Mouse (Mus musculus) forebrain, embryonic 16.5 days (tissue): ENCODE measurements around the gene Rps8. TPM values are rescaled to one million over a fixed set of nuclear protein-coding genes. Genes with fewer than 3 reads are reported as not detected.

Experiments
- ATAC-seq: fragments of 200-750 bp; cut with Nextera tagmentation; 2 replicates; pipeline ENCODE4 v1.8.0; 2017; ENCODE audit warnings: mild to moderate bottlenecking, moderate library complexity
- H3K27ac ChIP-seq: fragments of 300-500 bp; sonication (generic); 2 replicates; pipeline ENCODE4 v1.5.1; 2014; ENCODE audit warnings: low read length, control low read depth
- H3K27me3 ChIP-seq: fragments of 300-500 bp; sonication (generic); replicated peaks from 2 replicates; pipeline ENCODE4 v1.6.1; 2014; ENCODE audit warnings: low read length; ENCODE audit not compliant: control insufficient read depth, insufficient read depth
- H3K36me3 ChIP-seq: fragments of 300-500 bp; sonication (generic); 2 replicates; pipeline ENCODE4 v1.6.1; 2014; ENCODE audit not compliant: control insufficient read depth, insufficient read depth
- H3K4me1 ChIP-seq: fragments of 300-500 bp; sonication (generic); replicated peaks from 2 replicates; pipeline ENCODE4 v1.6.1; 2014; ENCODE audit warnings: low read length; ENCODE audit not compliant: control insufficient read depth, insufficient read depth
- H3K4me2 ChIP-seq: fragments of 300-500 bp; sonication (generic); 2 replicates; pipeline ENCODE4 v1.6.1; 2014; ENCODE audit warnings: mild to moderate bottlenecking, low read length, control low read depth
- H3K4me3 ChIP-seq: fragments of 300-500 bp; sonication (generic); replicated peaks from 2 replicates; pipeline ENCODE4 v1.5.1; 2014; ENCODE audit warnings: mild to moderate bottlenecking, low read length, control low read depth
- H3K9ac ChIP-seq: fragments of 300-500 bp; sonication (generic); replicated peaks from 2 replicates; pipeline ENCODE4 v1.6.1; 2014; ENCODE audit warnings: low read depth, low read length, control low read depth
- H3K9me3 ChIP-seq: fragments of 300-500 bp; sonication (generic); 2 replicates; pipeline ENCODE4 v1.6.1; 2016; ENCODE audit warnings: low read length; ENCODE audit not compliant: control insufficient read depth
- WGBS: fragments of 180-500 bp; shearing (Covaris S2); extraction: QIAGEN DNeasy Blood & Tissue Kit; methylation state at CpG from one replicate; pipeline ENCODE4 v1.1.7; 2014; 5-methylcytosine and 5-hydroxymethylcytosine counted together
- microRNA-seq: library from miRNA; unstranded; fragments of <30 nt; microRNA quantifications from one replicate; pipeline ENCODE4, GENCODE M21; 2017
- polyA plus RNA-seq: library from polyadenylated mRNA; unstranded; fragments of >200 nt; fragmentation: Nextera tagmentation; extraction: Ambion mirVana; gene quantifications from 2 replicates; pipeline ENCODE4 v1.2.1, GENCODE M21; 2015

The Rps8 gene
- polyA plus RNA-seq, 1 experiment from 2014 or later, result 418 TPM

DNA sequence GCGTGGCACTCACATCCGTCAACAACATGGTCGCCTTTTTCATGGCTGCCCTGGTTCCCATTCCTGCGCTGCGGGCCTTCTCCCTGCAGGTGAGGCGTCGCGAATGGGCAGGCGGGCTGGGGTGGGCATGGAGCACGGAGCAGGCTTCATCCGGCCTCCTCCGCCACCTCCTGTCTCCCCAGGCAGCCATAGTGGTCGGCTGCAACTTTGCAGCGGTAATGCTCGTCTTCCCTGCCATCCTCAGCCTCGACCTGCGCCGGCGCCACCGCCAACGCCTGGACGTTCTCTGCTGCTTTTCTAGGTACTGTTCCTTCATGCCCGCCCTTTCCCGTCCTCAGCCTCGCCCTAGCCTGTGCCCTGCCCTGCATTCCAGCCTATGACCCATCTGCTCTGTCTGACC lies 46.7 kb downstream of the Rps8 start:
- no peak for ATAC-seq
- 91% methylated on average over 25 of the region's 25 CpGs for WGBS
- Histone ChIP-seq H3K9ac (no peak overlapping the region), H3K27ac (no peak overlapping the region), H3K9me3 (no peaks in the 10 kb centered on the region), H3K4me2 (no peak overlapping the region), H3K4me1 (peaks cover 7% of the 10 kb centered on the region), H3K27me3 (no peaks in the 10 kb centered on the region), H3K36me3 (no peaks in the 10 kb centered on the region), H3K4me3 (no peak overlapping the region)

DNA sequence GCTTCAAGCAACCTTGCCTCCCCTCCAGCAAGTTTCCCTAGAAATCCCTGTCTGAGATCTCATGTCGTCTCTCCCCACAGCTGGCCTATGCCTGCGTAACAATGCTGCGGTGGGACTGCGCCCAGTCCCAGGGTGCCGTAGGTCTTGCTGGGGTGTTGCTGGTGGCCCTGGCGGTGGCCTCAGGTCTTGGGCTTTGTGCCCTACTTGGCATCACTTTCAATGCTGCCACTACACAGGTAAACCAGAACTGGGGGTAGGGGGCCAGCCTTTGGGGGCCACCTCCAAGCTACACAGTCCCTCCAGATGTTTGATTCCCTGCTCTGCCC lies 47.6 kb downstream of the Rps8 start:
- Histone ChIP-seq H3K4me2 (no peak overlapping the region), H3K9me3 (no peaks in the 10 kb centered on the region), H3K4me3 (no peak overlapping the region), H3K9ac (no peak overlapping the region), H3K4me1 (peaks cover 7% of the 10 kb centered on the region), H3K36me3 (no peaks in the 10 kb centered on the region), H3K27ac (no peak overlapping the region), H3K27me3 (no peaks in the 10 kb centered on the region)
- WGBS, result 95% methylated on average over 6 of the region's 6 CpGs
- no peak for ATAC-seq

DNA sequence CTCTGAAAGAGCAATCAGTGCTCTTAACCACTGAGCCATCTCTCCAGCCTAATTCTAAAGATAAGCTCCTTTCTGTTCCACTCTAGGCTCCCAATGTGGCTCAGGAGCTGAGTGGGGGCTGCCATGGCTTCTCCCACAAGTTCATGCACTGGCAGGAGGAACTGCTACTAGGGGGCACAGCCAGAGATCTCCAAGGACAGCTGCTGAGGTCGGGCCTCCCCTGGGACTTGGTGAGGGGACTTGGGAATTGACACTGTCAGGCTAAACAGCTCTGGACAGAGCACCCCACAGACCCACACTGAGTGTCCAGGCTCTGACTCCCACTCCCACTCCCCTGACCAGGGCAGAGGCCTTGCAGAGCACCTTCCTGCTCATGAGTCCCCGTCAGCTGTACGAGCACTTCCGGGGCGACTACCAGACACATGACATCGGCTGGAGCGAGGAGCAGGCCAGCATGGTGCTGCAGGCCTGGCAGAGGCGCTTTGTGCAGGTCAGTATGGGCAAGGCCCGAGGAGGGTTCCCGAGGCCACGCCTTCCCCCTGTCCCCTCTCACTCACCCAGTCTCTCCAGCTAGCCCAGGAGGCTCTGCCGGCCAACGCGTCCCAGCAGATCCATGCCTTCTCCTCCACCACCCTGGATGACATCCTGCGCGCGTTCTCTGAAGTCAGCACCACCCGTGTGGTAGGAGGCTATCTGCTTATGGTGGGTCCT lies 48.1 kb downstream of the Rps8 start:
- no peaks in the 10 kb centered on the region for H3K27me3 ChIP-seq
- 94% methylated on average over 18 of the region's 18 CpGs for WGBS
- ATAC-seq, result no peak

GRCm38 (mm10) chr4:117105127-117105526 lies 50.9 kb downstream of the Rps8 start:
- Histone ChIP-seq H3K4me3 (no peak overlapping the region), H3K36me3 (no peaks in the 10 kb centered on the region), H3K27me3 (no peaks in the 10 kb centered on the region), H3K4me2 (no peak overlapping the region), H3K4me1 (peaks cover 7% of the 10 kb centered on the region), H3K9ac (no peak overlapping the region), H3K9me3 (no peaks in the 10 kb centered on the region), H3K27ac (no peak overlapping the region)
- no peak for ATAC-seq
- 52% methylated on average over 10 of the region's 10 CpGs for WGBS

More for the DNA sequence above, 48.1 kb downstream of the Rps8 start:
- H3K9ac ChIP-seq, result no peak overlapping the region
- H3K9me3 ChIP-seq, result no peaks in the 10 kb centered on the region
- no peaks in the 10 kb centered on the region for H3K36me3 ChIP-seq
- peaks cover 7% of the 10 kb centered on the region for H3K4me1 ChIP-seq
- no peak overlapping the region for H3K27ac ChIP-seq
- no peak overlapping the region for H3K4me3 ChIP-seq
- no peak overlapping the region for H3K4me2 ChIP-seq

- Histone ChIP-seq H3K9me3 (no peaks in the 10 kb centered on the region), H3K4me1 (peaks cover 7% of the 10 kb centered on the region), H3K36me3 (no peaks in the 10 kb centered on the region), H3K27ac (no peak overlapping the region), H3K9ac (no peak overlapping the region), H3K4me2 (no peak overlapping the region), H3K27me3 (no peaks in the 10 kb centered on the region), H3K4me3 (no peak overlapping the region)
- no peak for ATAC-seq
- 74% methylated on average over 10 of the region's 10 CpGs for WGBS
Measured at GRCm38 (mm10) chr4:117104672-117105071, 51.4 kb downstream of the Rps8 start.

Small RNAs within 50 kb of the gene (microRNA-seq; reads per million reads assigned to microRNA genes)
- not detected for gene Gm22398

Other genes starting within 250 kb of the Rps8 start
- 59.1 and 63.4 TPM in 2 replicates for gene Urod, start 161.8 kb downstream of the Rps8 start, polyA plus RNA-seq
- 27.4 and 27.7 TPM in 2 replicates for gene Hectd3, start 160.9 kb downstream of the Rps8 start, polyA plus RNA-seq
- gene Eif2b3, start 136.8 kb downstream of the Rps8 start, polyA plus RNA-seq, result 42.1 and 42.2 TPM in 2 replicates
- 2.9 and 5.5 TPM in 2 replicates for gene Ptch2, start 60.2 kb downstream of the Rps8 start, polyA plus RNA-seq
- gene Btbd19, start 30.5 kb downstream of the Rps8 start, polyA plus RNA-seq, result 4.3 and 4.8 TPM in 2 replicates
- gene Tctex1d4, start 29.4 kb downstream of the Rps8 start, polyA plus RNA-seq, result 0.35 and 0.53 TPM in 2 replicates
- gene Plk3, start 22.3 kb downstream of the Rps8 start, polyA plus RNA-seq, result 9.6 and 10.2 TPM in 2 replicates
- 27.2 and 33.2 TPM in 2 replicates for gene Kif2c, start 26.4 kb upstream of the Rps8 start, polyA plus RNA-seq
- 5.3 and 6.2 TPM in 2 replicates for gene Tmem53, start 95.7 kb upstream of the Rps8 start, polyA plus RNA-seq
- gene Armh1, start 95.9 kb upstream of the Rps8 start, polyA plus RNA-seq, result 0.65 and 0.68 TPM in 2 replicates